Mouse (Mus musculus) liver, adult 2 months (tissue): ENCODE results near the gene BC035044.
A peak's percentile ranks its signal among the peaks of the same experiment; 100 is the strongest.

ENCODE experiments used
- CTCF ChIP-seq: fragments of 200-500 bp; IDR thresholded peaks from 2 replicates; pipeline ENCODE4 v1.5.1; 2011; ENCODE audit warnings: low read depth, low read length, control low read depth
- POLR2A ChIP-seq: fragments of 200-500 bp; IDR thresholded peaks from 2 replicates; pipeline ENCODE4 v1.6.1; 2011; ENCODE audit warnings: low read length, control low read depth; ENCODE audit not compliant: insufficient read depth; ENCODE audit errors: extremely low read depth

DNA sequence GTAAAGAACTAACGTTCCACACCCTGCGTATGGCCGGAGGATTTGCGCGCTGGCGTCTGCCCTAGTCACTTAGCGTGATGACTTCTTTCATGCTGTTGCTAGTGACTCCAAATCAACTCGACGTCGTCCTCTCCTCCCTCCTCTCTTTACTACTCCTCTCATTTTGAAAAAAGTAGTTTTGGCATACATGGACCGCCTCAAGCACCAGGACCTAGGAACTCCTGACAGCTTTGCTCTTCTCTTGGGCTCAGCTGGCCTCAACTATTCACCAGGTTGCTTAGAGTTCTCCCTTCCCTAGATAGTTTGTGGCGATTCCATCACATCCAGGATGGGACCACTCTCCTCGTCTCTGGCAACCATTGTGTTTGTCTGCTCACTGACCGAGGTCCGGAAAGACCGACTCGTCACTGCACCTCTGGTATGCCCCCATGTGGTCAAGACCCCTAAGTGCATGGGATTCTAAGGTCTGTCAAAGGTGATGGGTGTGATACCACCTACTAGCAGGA lies 51.6 kb downstream of the BC035044 start:
- TF ChIP-seq CTCF (peak; percentile 85), POLR2A (no peak)
